Mouse (Mus musculus): ENCODE results near the gene Pcbp3. TPM values are rescaled to one million over a fixed set of nuclear protein-coding genes. Genes with fewer than 3 reads are reported as not detected.

The Pcbp3 gene
- polyA plus RNA-seq (2014; fragmentation: Illumina TruSeq; extraction: RNeasy Lipid Tissue Mini Kit (QIAGEN cat#74804)) = 3.4 TPM

DNA sequence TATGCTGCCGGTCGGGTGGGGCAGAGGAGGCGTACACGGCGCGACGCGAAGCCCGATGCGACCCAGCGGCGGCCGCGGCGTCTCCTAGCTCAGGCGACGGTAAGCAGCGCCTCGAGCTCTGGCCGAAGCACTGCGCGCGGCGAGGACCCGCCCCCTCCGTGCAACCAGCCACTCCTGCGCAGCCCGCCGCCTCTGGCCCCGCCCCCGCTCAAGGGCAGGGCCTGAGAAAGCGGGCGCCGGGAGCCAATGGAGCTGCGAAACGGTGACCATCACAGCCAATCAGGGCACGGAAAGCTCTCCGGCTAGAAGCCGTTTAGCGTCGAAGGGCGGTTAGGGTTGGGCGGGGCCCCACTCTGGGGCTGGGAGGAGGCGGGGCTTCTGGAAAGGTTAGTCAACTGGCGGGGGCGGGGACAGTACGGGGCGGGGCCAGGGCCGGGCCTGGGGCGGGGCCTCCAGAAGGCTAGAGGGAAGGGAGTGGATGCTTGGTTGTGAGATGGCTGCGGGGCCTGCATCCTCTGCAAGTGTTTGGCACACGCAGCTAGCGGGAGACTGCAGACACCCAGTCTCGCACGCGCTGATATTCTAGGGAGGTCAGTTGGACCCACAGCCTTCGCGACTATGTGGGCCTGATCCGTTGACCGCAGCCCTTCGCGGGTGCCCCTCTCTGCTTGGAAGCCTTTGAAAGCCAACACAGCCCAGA, at the start of gene Pcbp3:
Pcbp3 (minus strand) TSS at position 98 of the 700 bp plus-strand sequence.

DNA sequence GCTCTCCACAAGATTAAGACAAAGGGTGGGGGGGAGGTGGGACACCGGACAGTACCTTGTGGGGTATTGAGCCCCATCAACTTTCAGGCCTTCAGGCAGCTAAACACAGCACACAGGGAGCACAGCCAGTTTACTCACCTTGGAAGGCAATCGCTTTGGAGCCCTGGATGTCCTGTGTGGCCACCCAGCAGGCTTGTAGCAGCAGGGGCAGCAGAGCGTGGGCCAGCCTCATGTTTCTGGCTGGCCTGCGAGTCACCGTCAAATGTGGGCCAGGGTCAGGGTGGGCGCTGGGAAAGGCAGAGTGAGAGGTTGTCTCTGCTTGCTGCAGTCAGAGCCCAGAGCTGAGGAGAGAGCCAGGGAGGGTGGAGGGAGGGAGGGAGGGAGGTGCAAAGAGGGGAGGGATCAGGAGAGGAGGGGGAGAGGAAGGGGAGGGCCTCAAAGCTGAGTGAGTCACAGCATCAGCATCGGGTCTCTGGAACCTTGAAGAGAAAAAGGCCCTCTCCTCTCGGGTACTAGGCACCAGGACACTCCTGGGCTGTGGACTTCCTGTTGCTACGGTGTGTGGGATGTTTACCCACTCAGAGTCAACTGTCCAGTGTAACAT, 235.9 kb downstream of the Pcbp3 start, which contains the start of gene Col6a1:
Col6a1 (minus strand) TSS at position 487 of the 604 bp plus-strand sequence.

Other genes starting within 250 kb of the Pcbp3 start
- 48.0 TPM for gene Col6a1, start 235.7 kb downstream of the Pcbp3 start, polyA plus RNA-seq (2014; fragmentation: Illumina TruSeq; extraction: RNeasy Lipid Tissue Mini Kit (QIAGEN cat#74804))
- 1.2 TPM for gene Slc19a1, start 70.4 kb upstream of the Pcbp3 start, polyA plus RNA-seq (2014; fragmentation: Illumina TruSeq; extraction: RNeasy Lipid Tissue Mini Kit (QIAGEN cat#74804))
- gene Col18a1, start 204.7 kb upstream of the Pcbp3 start, polyA plus RNA-seq (2014; fragmentation: Illumina TruSeq; extraction: RNeasy Lipid Tissue Mini Kit (QIAGEN cat#74804)) = 1.5 TPM

All from ovary, adult 10 weeks (tissue).